Mouse (Mus musculus) liver, embryonic 11.5 days (tissue): ENCODE data around the gene Rad21l. TPM values are rescaled to one million over a fixed set of nuclear protein-coding genes. Genes with fewer than 3 reads are reported as not detected.
A peak's percentile ranks its signal among the peaks of the same experiment; 100 is the strongest.

Experiments
- ATAC-seq: fragments of 200-750 bp; cut with Nextera tagmentation; replicated peaks from 2 replicates; pipeline ENCODE4 v1.8.0; 2017; ENCODE audit warnings: moderate number of reproducible peaks, mild to moderate bottlenecking, moderate TSS enrichment, moderate library complexity; ENCODE audit not compliant: low FRiP score
- DNase-seq: peaks from one replicate; pipeline ENCODE4 v3.0.0-alpha.2; 2017; ENCODE audit warnings: low spot score
- H3K27ac ChIP-seq: fragments of 300-500 bp; sonication (generic); 2 replicates; pipeline ENCODE4 v1.5.1; 2014; ENCODE audit warnings: mild to moderate bottlenecking, low read depth, low read length, control low read depth
- H3K27me3 ChIP-seq: fragments of 300-500 bp; sonication (generic); replicated peaks from 2 replicates; pipeline ENCODE4 v1.6.1; 2014; ENCODE audit warnings: low read length, mixed read lengths; ENCODE audit not compliant: control insufficient read depth, insufficient read depth
- H3K36me3 ChIP-seq: fragments of 300-500 bp; sonication (generic); 2 replicates; pipeline ENCODE4 v1.6.1; 2014; ENCODE audit warnings: mild to moderate bottlenecking, low read length, moderate library complexity, mixed read lengths; ENCODE audit not compliant: control insufficient read depth, insufficient read depth
- H3K4me1 ChIP-seq: fragments of 300-500 bp; sonication (generic); replicated peaks from 2 replicates; pipeline ENCODE4 v1.6.1; 2014; ENCODE audit warnings: low read length, mixed read lengths; ENCODE audit not compliant: control insufficient read depth, insufficient read depth
- H3K4me2 ChIP-seq: fragments of 300-500 bp; sonication (generic); 2 replicates; pipeline ENCODE4 v1.6.1; 2014; ENCODE audit warnings: mild to moderate bottlenecking, control low read depth, moderate library complexity
- H3K4me3 ChIP-seq: fragments of 300-500 bp; sonication (generic); 2 replicates; pipeline ENCODE4 v1.5.1; 2014; ENCODE audit warnings: low read depth, low read length, control low read depth
- H3K9ac ChIP-seq: fragments of 300-500 bp; sonication (generic); 2 replicates; pipeline ENCODE4 v1.6.1; 2014; ENCODE audit warnings: low read depth, low read length, control low read depth
- H3K9me3 ChIP-seq: fragments of 300-500 bp; sonication (generic); 2 replicates; pipeline ENCODE4 v1.6.1; 2016; ENCODE audit warnings: low read length, inconsistent platforms, mixed read lengths; ENCODE audit not compliant: control insufficient read depth
- WGBS: fragments of 180-500 bp; shearing (Covaris S2); extraction: QIAGEN DNeasy Blood & Tissue Kit; methylation state at CpG from one replicate; pipeline ENCODE4 v1.1.7; 2014; 5-methylcytosine and 5-hydroxymethylcytosine counted together
- polyA plus RNA-seq: library from polyadenylated mRNA; unstranded; fragments of >200 nt; fragmentation: Nextera tagmentation; extraction: Ambion mirVana; gene quantifications from 2 replicates; pipeline ENCODE4 v1.2.1, GENCODE M21; 2014

Rad21l gene
- not detected in 2 replicates for polyA plus RNA-seq

GRCm38 (mm10) chr2:151668433-151668832 lies at the start of gene Rad21l:
TSS of gene Rad21l (minus strand) at chr2:151668533.
- Histone ChIP-seq H3K4me2 (no peak within 1 kb of the TSS), H3K9me3 (peaks cover 2% of the 10 kb centered on the region; the same call in 1 of the 2 replicates), H3K27ac (no peak within 1 kb of the TSS), H3K36me3 (no peaks in the 10 kb centered on the region), H3K9ac (no peak within 1 kb of the TSS), H3K4me1 (peaks cover 2% of the 10 kb centered on the region; the same call in 1 of the 2 replicates), H3K27me3 (peaks cover 5% of the 10 kb centered on the region), H3K4me3 (no peak within 1 kb of the TSS)
- ATAC-seq (no peak), DNase-seq (no peak)
- WGBS: 63% methylated on average over 3 of the region's 3 CpGs

GRCm38 (mm10) chr2:151716318-151717055 lies 48.2 kb upstream of the Rad21l start:
- no peaks in the 10 kb centered on the region for H3K27me3 ChIP-seq
- no peak overlapping the region for H3K4me3 ChIP-seq
- DNase-seq (no peak), ATAC-seq (no peak)
- no peaks in the 10 kb centered on the region for H3K4me1 ChIP-seq
- no peak overlapping the region for H3K9ac ChIP-seq
- no peaks in the 10 kb centered on the region for H3K9me3 ChIP-seq
- H3K36me3 ChIP-seq: peaks cover 25% of the 10 kb centered on the region
- WGBS: 88% methylated on average over 2 of the region's 2 CpGs
- H3K27ac ChIP-seq: no peak overlapping the region
- H3K4me2 ChIP-seq: no peak overlapping the region

- Histone ChIP-seq H3K9me3 (no peaks in the 10 kb centered on the region), H3K4me1 (no peaks in the 10 kb centered on the region), H3K4me3 (no peak overlapping the region), H3K27ac (no peak overlapping the region), H3K9ac (no peak overlapping the region), H3K36me3 (peaks cover 25% of the 10 kb centered on the region), H3K4me2 (no peak overlapping the region), H3K27me3 (no peaks in the 10 kb centered on the region)
- DNase-seq (no peak), ATAC-seq (no peak)
- WGBS: 96% methylated on average over 4 of the region's 4 CpGs
Measured at GRCm38 (mm10) chr2:151715526-151715925, 47.2 kb upstream of the Rad21l start.

- Histone ChIP-seq H3K9me3 (no peaks in the 10 kb centered on the region), H3K27ac (no peak overlapping the region), H3K4me3 (no peak overlapping the region), H3K4me2 (no peak overlapping the region), H3K4me1 (no peaks in the 10 kb centered on the region), H3K36me3 (peaks cover 12% of the 10 kb centered on the region), H3K9ac (no peak overlapping the region), H3K27me3 (no peaks in the 10 kb centered on the region)
- ATAC-seq (no peak), DNase-seq (peak; percentile 45)
- 33% methylated on average over 3 of the region's 3 CpGs for WGBS
Measured at GRCm38 (mm10) chr2:151712647-151713046, 44.3 kb upstream of the Rad21l start.

DNA sequence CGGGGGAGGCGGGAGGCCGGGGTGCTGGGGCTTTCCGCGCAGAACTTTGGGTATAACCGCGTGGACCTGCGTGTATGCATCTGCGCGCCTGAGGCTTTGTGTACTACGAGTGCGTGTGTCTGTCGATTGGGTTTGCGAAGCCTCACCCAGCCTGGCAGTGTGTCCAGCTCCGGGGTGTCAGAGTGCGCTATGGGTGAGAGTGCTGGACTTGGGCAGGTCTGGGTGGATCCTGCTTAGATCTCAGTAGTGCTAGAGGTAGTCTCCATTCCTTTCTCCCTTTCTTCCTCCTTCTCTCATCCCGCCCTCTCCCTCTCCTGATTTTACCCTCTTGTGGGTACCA lies 34.5 kb upstream of the Rad21l start:
- Histone ChIP-seq H3K27me3 (peaks cover 53% of the 10 kb centered on the region), H3K4me3 (peak overlapping the region; percentile 61), H3K4me2 (peak overlapping the region; percentile 81), H3K4me1 (no peaks in the 10 kb centered on the region; the same call in 1 of the 2 replicates), H3K36me3 (no peaks in the 10 kb centered on the region), H3K9me3 (no peaks in the 10 kb centered on the region), H3K27ac (no peak overlapping the region), H3K9ac (peak overlapping the region; percentile 34; the same call in 1 of the 2 replicates)
- 2% methylated on average over 17 of the region's 17 CpGs for WGBS
- DNase-seq (peak; percentile 40), ATAC-seq (peak; percentile 24)

DNA sequence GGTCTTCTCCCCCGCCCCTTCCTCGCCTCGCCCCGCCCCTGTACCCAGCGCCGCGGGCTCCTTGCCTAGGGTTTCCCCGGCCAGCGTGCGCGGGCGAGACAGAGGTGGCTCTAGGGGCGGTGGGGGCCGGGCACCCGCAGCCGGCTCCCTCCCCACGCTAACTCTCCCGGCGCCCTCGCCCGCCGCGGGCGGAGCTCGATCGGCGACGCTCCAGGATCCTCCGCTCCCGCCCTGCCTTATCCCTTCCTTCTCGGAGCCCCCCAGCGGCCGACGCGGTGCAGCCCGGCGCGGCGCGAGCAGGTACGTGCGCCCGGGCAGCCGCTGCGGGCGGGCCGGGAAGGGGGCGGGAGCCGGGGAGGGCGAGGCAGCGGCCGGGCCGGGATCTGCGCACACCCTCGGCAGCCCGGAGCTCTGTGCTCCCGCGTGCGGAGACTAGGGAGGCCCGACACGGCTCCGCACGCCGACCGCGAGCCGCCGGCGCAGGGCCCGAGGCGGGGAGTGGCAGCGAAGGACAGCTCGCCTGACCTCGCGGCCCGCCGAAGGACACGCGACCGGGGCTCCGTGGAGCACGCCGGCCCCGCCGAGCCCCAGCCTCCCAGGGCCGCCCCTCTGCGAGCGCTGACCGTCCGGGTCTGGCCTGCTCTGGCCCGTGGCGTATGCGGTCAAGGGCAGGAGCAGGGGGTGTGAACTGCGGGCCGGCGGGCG lies 34.0 kb upstream of the Rad21l start:
- H3K9me3 ChIP-seq: no peaks in the 10 kb centered on the region
- H3K27me3 ChIP-seq: peaks cover 53% of the 10 kb centered on the region
- DNase-seq (peak; percentile 48), ATAC-seq (peak; percentile 65)
- peak overlapping the region; percentile 81 for H3K4me2 ChIP-seq
- peak overlapping the region; percentile 34; the same call in 1 of the 2 replicates for H3K9ac ChIP-seq
- peak overlapping the region; percentile 61 for H3K4me3 ChIP-seq
- no peaks in the 10 kb centered on the region for H3K36me3 ChIP-seq
- H3K4me1 ChIP-seq: no peaks in the 10 kb centered on the region; the same call in 1 of the 2 replicates
- no peak overlapping the region for H3K27ac ChIP-seq
- WGBS: under 1% methylated on average over 86 of the region's 97 CpGs

DNA sequence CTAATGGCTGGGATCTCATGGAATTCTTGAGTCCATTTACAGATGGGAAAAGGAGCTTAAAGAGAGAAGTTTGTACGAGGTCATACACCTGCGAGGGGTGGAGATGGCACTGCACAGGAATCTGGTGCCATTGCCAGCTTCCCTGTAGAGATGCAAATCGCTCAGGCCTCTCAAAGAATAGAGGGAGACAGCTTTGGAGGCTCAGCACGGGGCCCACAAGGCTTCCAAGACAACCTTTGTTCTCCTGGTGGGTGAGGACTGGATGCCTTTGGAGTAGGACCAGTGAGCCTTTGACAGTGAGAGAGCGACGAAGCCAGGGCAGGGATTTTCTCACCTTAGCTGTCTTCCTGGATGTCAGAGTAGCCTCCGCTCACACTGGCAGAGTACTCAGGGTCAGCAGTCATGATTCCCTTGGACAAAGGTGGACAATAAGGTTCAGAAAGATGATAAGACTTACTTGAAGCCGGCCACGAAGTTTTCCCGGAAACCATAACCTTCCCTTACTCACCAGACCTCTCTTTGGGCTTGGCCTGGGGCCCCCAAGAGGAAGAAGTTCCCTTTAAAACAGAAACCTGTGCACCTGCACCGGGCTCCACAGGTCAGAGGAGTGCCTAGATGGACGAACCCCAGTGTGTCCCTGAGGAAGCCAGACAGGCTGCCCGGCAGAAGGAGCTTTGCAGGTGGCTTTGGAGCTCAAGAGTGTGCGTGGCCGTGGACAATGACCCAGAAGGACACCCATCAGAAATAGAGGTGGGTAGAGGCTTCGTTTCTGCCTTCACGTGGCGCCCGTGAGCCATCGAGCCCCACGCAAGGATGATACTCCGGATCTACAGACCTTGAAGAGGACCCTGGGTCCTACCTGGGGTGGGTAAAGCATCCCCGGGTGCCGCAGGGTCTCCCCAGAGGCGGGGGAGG lies 33.2 kb upstream of the Rad21l start, which contains the start of gene Tmem74b:
Tmem74b (plus strand) TSS at position 778 of the 915 bp plus-strand sequence.
- no peak for DNase-seq
- 7% methylated on average over 25 of the region's 25 CpGs for WGBS
- ATAC-seq: no peak

GRCm38 (mm10) chr2:151682976-151683375 lies 14.6 kb upstream of the Rad21l start:
- Histone ChIP-seq H3K27me3 (no peaks in the 10 kb centered on the region), H3K36me3 (no peaks in the 10 kb centered on the region), H3K4me3 (no peak overlapping the region), H3K4me1 (no peaks in the 10 kb centered on the region), H3K9me3 (no peaks in the 10 kb centered on the region), H3K4me2 (no peak overlapping the region), H3K9ac (no peak overlapping the region), H3K27ac (no peak overlapping the region)
- ATAC-seq: no peak
- 77% methylated on average over 4 of the region's 4 CpGs for WGBS
- DNase-seq: no peak

More for the DNA sequence above, 33.2 kb upstream of the Rad21l start, which contains the start of gene Tmem74b:
- H3K4me1 ChIP-seq: no peaks in the 10 kb centered on the region; the same call in 1 of the 2 replicates
- H3K27ac ChIP-seq: no peak within 1 kb of the TSS
- H3K4me2 ChIP-seq: peak within 1 kb of the TSS; percentile 81
- H3K9ac ChIP-seq: peak within 1 kb of the TSS; percentile 34; the same call in 1 of the 2 replicates
- peak within 1 kb of the TSS; percentile 61 for H3K4me3 ChIP-seq
- H3K36me3 ChIP-seq: no peaks in the 10 kb centered on the region
- H3K9me3 ChIP-seq: no peaks in the 10 kb centered on the region
- peaks cover 53% of the 10 kb centered on the region for H3K27me3 ChIP-seq
